Mouse (Mus musculus) megakaryocyte-erythroid progenitor cell, adult 5-6 weeks (primary cell): ENCODE data around the gene Slc29a4. TPM values are rescaled to one million over a fixed set of nuclear protein-coding genes. Genes with fewer than 3 reads are reported as not detected.

Experiments used
- ATAC-seq: replicated peaks from 2 replicates; pipeline ENCODE4 v1.8.0; 2016; ENCODE audit warnings: mild to moderate bottlenecking, inconsistent platforms; ENCODE audit not compliant: severe bottlenecking, poor library complexity, low FRiP score, low TSS enrichment
- total RNA-seq, 2 experiments: library from RNA; stranded (forward) in 1 of 2; stranded (reverse) in 1 of 2; fragments of 200-1000, 215-1000 nt in 1 of 2; fragments of >200 nt in 1 of 2; fragmentation: Nextera tagmentation in 1 of 2; gene quantifications; 2 replicates each; pipeline ENCODE4 v1.2.3; 2014 to 2017

The Slc29a4 gene
- total RNA-seq (2014; fragmentation: Nextera tagmentation) (not detected in 2 replicates), total RNA-seq (2017) (not detected in 2 replicates)

DNA sequence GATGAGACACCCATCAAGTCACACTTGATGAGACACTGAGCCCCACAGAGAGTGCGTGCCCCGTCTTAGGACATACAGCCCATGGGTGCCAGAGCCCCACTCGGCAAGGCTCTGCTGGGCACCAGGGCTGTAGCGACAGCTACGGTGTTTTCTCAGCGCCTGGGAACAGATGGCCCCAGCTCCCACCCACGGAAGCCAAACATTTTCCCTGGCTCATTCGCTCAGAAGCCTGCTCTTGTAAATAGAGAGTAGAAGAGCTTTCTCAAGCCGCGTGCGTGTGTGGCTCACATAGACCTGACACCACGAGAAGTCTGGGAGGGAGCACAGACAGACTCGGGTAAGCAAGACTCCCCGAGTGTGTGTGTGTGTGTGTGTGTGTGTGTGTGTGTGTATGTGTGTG lies at the start of gene Slc29a4:
Slc29a4 (plus strand) TSS at position 265 of the 400 bp plus-strand sequence.
- ATAC-seq, result no peak

DNA sequence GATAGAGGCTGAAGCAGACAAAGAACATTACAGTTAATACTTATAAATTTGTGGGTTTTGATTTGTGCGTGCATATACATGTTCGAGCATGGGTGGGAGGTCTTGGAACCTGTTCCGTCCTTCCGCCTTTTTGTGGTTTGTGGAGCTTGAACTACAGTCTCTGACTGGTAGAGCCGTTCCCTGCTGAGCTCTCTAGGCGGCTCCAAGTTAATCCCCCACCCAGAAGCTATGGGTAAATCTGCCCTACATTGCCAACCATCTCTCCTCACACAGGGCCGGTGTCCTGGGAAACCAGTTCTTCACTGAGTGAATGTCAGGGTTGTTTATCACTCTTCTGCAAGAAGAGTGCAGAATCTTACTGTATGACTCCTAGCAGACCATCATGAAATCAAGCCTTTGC lies 44.1 kb upstream of the Slc29a4 start:
- ATAC-seq, result no peak; the same call in 1 of the 2 replicates

DNA sequence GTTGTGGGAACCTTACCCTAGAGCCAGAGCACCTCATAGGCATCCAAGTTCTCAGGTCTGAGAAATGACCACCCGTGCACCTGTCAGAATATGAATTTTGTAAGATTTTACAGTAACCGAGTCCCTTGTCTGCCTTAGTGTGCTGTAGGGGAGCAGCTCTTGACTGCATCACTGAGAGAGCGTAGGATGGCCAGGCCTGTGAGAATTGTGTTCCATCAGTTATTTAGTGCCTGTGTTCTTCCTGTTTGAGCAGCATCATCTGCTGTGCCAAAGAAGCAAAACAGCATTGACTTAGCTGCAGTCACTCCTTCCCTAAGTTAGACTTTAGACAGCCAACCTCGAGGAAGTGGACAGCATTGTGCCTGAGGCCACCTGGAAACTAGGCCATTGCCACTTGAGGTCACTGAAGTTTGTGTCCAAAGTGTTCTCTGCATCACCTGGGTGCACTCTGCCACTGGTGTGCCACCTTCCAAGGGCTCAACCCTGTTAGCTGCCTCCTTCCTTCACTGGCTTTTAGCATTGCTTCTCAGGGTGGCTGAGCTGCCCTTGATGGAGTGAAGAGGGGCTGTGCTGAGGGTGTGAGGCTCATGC lies 42.8 kb upstream of the Slc29a4 start:
- no peak for ATAC-seq

GRCm38 (mm10) chr5:142650390-142650789 lies 41.9 kb upstream of the Slc29a4 start:
- ATAC-seq, result peak; percentile 34

DNA sequence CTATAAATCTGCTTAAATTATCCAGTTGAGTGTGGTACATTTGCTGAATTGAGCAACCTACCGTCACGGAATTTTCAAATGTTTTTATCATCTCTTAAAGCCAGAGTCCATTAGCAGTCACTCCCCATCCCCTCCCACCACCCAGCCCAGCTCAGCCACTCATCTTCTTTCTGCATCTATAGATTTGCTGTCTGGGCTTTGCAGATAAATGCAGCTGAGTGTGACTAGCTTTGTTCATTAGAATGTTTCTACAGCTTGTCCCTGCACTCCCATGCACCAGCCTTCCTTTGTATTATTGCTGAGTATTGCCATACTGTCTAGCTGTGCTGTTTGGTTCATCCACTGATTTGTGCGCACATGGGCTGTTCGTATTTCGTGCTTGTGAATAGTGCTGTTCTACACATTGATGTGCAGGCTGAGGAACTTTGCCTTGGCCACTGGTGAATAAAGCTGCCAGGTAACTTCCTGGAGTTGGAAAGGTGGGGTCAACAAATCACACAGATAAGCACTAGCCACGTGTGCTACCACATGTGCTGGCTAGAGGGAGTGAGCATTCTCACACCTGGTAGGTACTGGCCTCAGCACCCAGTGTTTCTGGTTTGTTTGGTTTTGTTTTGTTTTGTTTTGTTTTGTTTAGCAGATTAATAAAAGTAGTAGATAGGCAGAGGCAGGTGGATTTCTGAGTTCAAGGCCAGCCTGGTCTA lies 41.4 kb upstream of the Slc29a4 start:
- ATAC-seq, result peak; percentile 91

DNA sequence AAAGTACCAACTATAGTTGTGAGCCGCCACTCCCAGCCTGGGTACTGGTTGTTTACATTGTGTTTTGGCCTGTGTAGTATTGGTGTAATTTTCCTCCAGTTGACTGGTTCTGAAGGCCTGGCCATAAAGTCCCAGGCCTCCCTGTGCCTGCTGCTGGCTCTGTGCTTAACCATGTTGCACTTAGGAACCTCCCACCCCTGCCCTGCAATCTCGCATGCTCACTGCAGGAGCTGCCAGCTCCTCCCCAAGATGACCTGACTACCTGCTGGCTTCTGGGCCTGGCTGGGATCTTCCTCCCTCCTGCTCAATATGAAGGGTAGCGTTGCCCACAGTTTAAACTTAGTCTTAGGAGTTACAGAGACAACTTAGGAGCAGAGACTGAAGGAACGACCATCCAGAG lies 40.0 kb upstream of the Slc29a4 start:
- no peak for ATAC-seq

DNA sequence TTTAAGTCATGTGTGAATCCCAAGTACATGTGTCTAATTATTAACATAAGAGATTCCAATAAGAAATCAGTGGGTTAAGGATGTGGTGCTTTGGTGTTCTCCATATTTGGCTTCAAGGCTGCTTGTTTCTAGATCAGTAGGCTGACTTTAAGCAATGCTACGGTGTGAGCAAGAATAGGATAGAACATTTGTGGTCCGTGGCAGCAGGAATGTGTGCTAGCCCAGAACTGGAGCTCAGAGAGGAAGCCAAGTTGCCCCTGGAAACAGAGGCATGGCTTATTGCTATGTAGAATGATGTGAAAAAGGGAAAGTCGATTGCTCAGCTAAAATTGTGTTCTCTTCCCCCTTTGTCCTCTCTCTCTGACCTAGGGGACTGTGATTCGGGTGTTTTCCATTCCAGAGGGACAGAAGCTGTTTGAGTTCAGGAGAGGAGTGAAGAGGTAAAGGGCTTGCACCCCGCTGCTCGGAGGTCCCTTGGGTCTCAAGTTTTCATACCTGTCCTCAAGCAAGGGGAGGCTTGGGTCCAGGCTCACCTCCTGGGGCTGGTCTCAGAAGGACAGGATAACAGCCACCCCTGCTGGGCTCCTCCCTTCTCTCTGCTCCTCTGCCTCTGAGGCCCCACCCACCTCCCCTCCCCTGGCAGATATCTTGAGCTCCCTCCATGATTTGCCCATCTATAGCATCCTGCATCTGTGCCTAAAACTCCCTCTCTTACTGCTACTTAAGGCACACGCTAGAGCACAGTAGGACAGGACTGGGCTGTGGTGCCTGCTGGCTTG lies 31.5 kb upstream of the Slc29a4 start:
- ATAC-seq, result no peak

DNA sequence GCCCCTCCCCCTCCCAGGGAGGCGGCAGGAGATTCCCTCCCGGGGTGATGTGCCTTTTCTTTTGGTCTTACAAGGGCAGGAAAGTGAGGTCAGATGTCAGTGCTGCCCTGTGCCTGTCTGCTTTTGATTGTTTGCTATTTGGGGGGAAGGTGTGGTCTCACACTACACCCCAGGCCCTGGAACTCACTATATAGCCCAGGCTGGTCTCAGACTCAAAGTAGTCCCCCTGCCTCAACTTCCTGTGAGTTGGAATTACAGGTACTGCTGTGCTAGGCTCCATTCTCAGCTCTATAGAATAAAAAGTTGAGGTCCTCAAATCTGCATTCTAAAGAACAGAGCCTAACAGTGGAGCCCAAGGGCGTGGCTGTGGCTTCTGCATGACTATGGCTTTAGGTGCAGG lies 24.4 kb upstream of the Slc29a4 start:
- ATAC-seq, result no peak

DNA sequence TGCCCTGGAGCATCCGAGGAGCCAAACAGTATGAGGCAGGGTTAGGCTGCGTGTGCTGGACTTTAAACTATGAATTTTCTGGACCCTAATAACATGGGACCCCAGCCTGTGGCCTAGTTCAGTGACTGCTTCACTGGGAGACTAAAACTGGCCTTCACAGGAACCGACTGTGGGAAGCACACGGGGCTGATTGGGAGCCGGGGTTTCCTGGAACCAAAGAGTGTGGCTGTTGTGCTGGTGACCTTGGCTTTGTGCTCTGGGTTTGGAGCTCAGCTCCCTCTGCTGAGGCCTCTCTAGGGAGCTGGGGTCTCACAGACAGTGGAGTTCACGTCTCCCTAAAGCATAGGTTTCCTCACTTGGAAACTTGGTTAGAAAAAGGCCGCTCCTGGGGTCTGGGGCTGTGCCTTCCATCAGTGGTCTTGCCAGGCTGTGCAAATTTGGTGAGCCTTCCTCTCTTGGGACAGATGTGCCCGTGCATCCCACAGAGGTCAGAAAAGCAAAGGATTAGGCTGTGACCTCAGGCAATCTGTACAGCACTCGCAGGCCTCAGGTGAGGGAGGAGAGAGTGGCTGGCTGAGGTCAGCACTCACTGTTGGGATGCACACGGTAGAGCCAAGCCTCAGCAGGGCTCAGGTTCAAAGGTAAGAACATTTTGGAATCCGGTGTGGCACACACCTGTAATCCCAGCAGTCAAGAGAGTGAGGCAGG lies 23.6 kb upstream of the Slc29a4 start:
- ATAC-seq, result no peak

DNA sequence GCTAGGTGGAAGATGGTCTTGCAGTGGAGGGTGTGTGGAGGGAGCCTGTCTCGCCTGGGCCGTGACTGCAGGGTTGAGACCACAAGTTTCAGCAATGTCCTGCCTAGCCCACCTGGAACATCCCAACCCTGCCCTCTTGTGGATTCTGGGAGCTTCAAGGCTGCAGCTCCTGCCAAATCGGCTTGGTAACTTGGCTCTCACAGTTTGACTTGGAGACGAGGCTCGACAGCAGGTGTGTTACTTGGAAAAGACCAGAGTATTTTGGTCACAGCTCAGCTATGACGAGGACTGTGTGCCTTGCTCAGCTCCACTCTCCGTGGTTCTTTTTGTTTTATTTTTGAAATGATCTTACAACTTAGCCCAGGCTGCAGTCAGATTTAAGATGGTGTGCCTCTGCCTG lies 22.6 kb upstream of the Slc29a4 start:
- ATAC-seq, result no peak

- ATAC-seq, result 0 out of 2 replicates have a peak, but pooled peaks have one; percentile 15
These were observed 19.2 kb upstream of the Slc29a4 start for GRCm38 (mm10) chr5:142673082-142673481.

GRCm38 (mm10) chr5:142678141-142678571 lies 14.2 kb upstream of the Slc29a4 start:
- 0 out of 2 replicates have a peak, but pooled peaks have one; percentile 11 for ATAC-seq

- no peak for ATAC-seq
These were observed 13.2 kb upstream of the Slc29a4 start for GRCm38 (mm10) chr5:142679065-142679464.

DNA sequence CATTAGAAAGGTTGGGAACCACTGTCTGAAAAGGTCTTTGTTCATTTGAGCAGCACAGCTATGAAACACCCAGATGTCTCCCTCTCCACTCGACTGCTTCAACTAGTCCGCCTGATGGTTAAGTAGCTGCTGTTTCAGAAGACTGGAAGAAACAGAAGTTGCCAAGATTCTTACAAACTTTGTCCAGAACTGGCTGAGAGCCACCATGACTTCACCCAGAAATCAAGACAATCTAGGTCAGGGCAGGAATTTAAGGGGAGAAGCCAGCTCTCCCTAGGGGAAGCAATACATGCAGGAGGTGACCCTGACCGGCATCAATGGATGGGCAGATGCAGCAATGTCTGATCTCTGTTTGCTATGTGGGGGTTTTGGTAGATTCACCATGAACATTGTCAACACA lies 10.4 kb upstream of the Slc29a4 start:
- no peak for ATAC-seq

- ATAC-seq, result no peak
These were observed 9.8 kb upstream of the Slc29a4 start for GRCm38 (mm10) chr5:142682529-142682928.

DNA sequence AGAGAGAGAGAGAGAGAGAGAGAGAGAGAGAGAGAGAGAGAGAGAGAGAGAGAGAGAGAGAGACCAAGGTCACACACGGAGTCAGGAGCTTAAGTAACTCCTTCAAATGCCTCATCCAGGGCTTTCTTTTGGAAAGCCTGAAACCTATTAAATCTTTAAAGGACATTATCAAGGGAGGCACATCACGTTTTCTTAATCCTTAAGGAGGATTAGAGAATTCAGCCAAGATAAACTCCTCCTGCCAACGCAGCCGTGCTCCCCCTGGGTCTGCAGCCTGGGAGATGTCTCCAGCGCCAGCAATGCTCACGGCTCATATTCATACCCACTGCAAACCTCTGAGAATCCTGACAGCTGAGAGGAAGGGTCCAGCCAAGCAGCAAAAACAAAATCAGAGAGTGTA lies 3.4 kb upstream of the Slc29a4 start:
- no peak for ATAC-seq

GRCm38 (mm10) chr5:142690343-142690742 lies 2.0 kb upstream of the Slc29a4 start:
- no peak for ATAC-seq

DNA sequence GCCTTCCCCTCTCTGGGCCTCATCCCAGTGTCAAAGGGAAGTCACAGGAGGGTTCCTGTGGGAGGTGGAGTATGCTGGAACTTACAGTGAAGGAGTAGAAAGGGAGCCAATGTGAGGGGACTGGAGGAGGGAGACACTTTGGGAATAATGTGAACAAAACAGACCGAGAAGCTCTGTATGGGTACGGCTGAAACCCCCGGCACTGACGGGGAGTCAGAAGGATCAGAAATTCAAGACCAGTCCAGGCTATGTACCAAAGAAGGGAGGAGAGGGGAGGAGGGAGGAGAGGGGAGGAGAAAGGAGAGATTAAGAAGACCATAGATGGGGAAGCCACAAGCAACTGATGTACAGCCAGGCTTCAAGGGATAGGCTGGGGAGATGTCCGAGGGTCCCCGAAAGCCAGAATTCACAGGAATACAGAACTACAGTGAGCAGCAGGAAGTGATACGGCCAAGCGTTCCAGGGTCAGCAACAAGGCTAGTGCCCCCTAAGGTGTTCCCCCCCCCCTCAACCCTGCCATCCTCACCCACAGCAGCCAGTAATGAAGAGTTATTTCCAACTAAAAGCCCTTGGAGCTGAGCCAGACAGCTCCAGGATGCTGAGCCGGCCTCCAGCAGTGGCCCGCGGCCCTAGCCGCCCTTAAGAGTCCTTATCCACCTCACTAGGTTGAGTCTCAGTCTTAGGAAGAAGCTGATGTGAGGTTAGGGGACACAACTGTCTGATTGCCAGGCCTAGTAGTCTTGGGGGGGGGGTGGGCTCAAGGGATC lies 842 bp downstream of the Slc29a4 start:
- ATAC-seq, result no peak; the same call in 1 of the 2 replicates
